Mouse (Mus musculus): ENCODE results near the gene Hmga1.

- TF ChIP-seq USF1 (IDR thresholded peaks at IDR 0.05; ENCODE audit: low read depth) (no peak), CTCF (IDR thresholded peaks at IDR 0.05; ENCODE audit: control insufficient read depth, insufficient read depth, insufficient read length) (no peak), CEBPB (IDR thresholded peaks at IDR 0.05; ENCODE audit: low read depth) (no peak), MYOG (IDR thresholded peaks at IDR 0.05; ENCODE audit: control insufficient read depth, extremely low read depth, insufficient read length) (no peak), MAX (IDR thresholded peaks at IDR 0.05) (no peak), MYOD1 (IDR thresholded peaks at IDR 0.05; ENCODE audit: control insufficient read depth, insufficient read length, low read depth) (no peak)
Measured at GRCm38 (mm10) chr17:27579816-27580215, 23.5 kb downstream of the Hmga1 start.

All from C2C12 (cell line).